Mouse (Mus musculus) embryonic facial prominence, embryonic 15.5 days (tissue): ENCODE results near the gene Cbx5. TPM values are rescaled to one million over a fixed set of nuclear protein-coding genes. Genes with fewer than 3 reads are reported as not detected.
A peak's percentile ranks its signal among the peaks of the same experiment; 100 is the strongest.

Experiments used
- ATAC-seq: fragments of 200-750 bp; cut with Nextera tagmentation; 2 replicates; pipeline ENCODE4 v1.8.0; 2017; ENCODE audit warnings: low read depth, moderate TSS enrichment; ENCODE audit not compliant: insufficient number of reproducible peaks, low FRiP score, low TSS enrichment
- H3K27ac ChIP-seq: fragments of 300-500 bp; sonication (generic); replicated peaks from 2 replicates; pipeline ENCODE4 v1.5.1; 2015; ENCODE audit warnings: mild to moderate bottlenecking, inconsistent platforms
- H3K27me3 ChIP-seq: fragments of 300-500 bp; sonication (generic); 2 replicates; pipeline ENCODE4 v1.6.1; 2015; ENCODE audit warnings: inconsistent platforms
- H3K36me3 ChIP-seq: fragments of 300-500 bp; sonication (generic); 2 replicates; pipeline ENCODE4 v1.6.1; 2015; ENCODE audit warnings: mild to moderate bottlenecking, inconsistent platforms
- H3K4me1 ChIP-seq: fragments of 300-500 bp; sonication (generic); 2 replicates; pipeline ENCODE4 v1.6.1; 2015; ENCODE audit warnings: inconsistent platforms
- H3K4me2 ChIP-seq: fragments of 300-500 bp; sonication (generic); replicated peaks from 2 replicates; pipeline ENCODE4 v1.6.1; 2015; ENCODE audit warnings: mild to moderate bottlenecking, inconsistent platforms
- H3K4me3 ChIP-seq: fragments of 300-500 bp; sonication (generic); replicated peaks from 2 replicates; pipeline ENCODE4 v1.5.1; 2015; ENCODE audit warnings: mild to moderate bottlenecking, inconsistent platforms
- H3K9ac ChIP-seq: fragments of 300-500 bp; sonication (generic); 2 replicates; pipeline ENCODE4 v1.6.1; 2015; ENCODE audit warnings: inconsistent platforms
- H3K9me3 ChIP-seq: fragments of 300-500 bp; sonication (generic); replicated peaks from 2 replicates; pipeline ENCODE4 v1.6.1; 2016; ENCODE audit warnings: inconsistent platforms
- WGBS: fragments of 180-500 bp; shearing (Covaris S2); methylation state at CpG from one replicate; pipeline ENCODE4 v1.1.7; 2015; 5-methylcytosine and 5-hydroxymethylcytosine counted together
- polyA plus RNA-seq: library from polyadenylated mRNA; unstranded; fragments of >200 nt; fragmentation: Nextera tagmentation; extraction: Ambion mirVana; gene quantifications from 2 replicates; pipeline ENCODE4 v1.2.1, GENCODE M21; 2015

Gene Cbx5
- polyA plus RNA-seq, 1 experiment from 2014 or later, result 84.3 TPM

- peaks cover 93% of the 10 kb centered on the region for H3K27me3 ChIP-seq
- H3K4me1 ChIP-seq, result peaks cover 33% of the 10 kb centered on the region
- no peaks in the 10 kb centered on the region for H3K36me3 ChIP-seq
- peak overlapping the region; percentile 55 for H3K27ac ChIP-seq
- peak overlapping the region; percentile 48 for H3K4me3 ChIP-seq
- WGBS, result 6% methylated on average over 26 of the region's 26 CpGs
- H3K9ac ChIP-seq, result no peak overlapping the region
- H3K9me3 ChIP-seq, result no peaks in the 10 kb centered on the region
- peak overlapping the region; percentile 80 for H3K4me2 ChIP-seq
- ATAC-seq, result 0 out of 2 replicates have a peak, but pooled peaks have one; percentile 26
Measured at GRCm38 (mm10) chr15:103169612-103170315, 69.9 kb downstream of the Cbx5 start.

GRCm38 (mm10) chr15:103168801-103169611, 70.6 kb downstream of the Cbx5 start:
- peaks cover 91% of the 10 kb centered on the region for H3K27me3 ChIP-seq

GRCm38 (mm10) chr15:103167786-103168185, 71.8 kb downstream of the Cbx5 start:
- Histone ChIP-seq H3K4me3 (no peak overlapping the region), H3K27ac (no peak overlapping the region), H3K4me2 (no peak overlapping the region), H3K9me3 (no peaks in the 10 kb centered on the region), H3K36me3 (no peaks in the 10 kb centered on the region), H3K27me3 (peaks cover 79% of the 10 kb centered on the region), H3K4me1 (peaks cover 39% of the 10 kb centered on the region), H3K9ac (no peak overlapping the region)
- ATAC-seq, result no peak
- 13% methylated on average over 3 of the region's 3 CpGs for WGBS

More at GRCm38 (mm10) chr15:103168801-103169611, 70.6 kb downstream of the Cbx5 start:
- H3K9me3 ChIP-seq, result no peaks in the 10 kb centered on the region
- WGBS, result 1% methylated on average over 63 of the region's 63 CpGs
- 0 out of 2 replicates have a peak overlapping the region, but pooled peaks have one; percentile 2 for H3K9ac ChIP-seq
- no peaks in the 10 kb centered on the region for H3K36me3 ChIP-seq
- H3K4me3 ChIP-seq, result peak overlapping the region; percentile 48
- no peak for ATAC-seq
- H3K27ac ChIP-seq, result peak overlapping the region; percentile 55; the same call in 1 of the 2 replicates
- H3K4me2 ChIP-seq, result peak overlapping the region; percentile 80
- peaks cover 33% of the 10 kb centered on the region for H3K4me1 ChIP-seq

- 28% methylated on average over 6 of the region's 6 CpGs for WGBS
Measured at GRCm38 (mm10) chr15:103167042-103167615, 72.5 kb downstream of the Cbx5 start, which contains the start of gene Smug1. Gene Smug1, minus strand, starts transcription at chr15:103167092.

GRCm38 (mm10) chr15:103165924-103166323, 73.7 kb downstream of the Cbx5 start:
- Histone ChIP-seq H3K4me3 (no peak overlapping the region), H3K36me3 (no peaks in the 10 kb centered on the region), H3K27me3 (peaks cover 60% of the 10 kb centered on the region), H3K27ac (no peak overlapping the region), H3K4me1 (peaks cover 41% of the 10 kb centered on the region), H3K9ac (no peak overlapping the region), H3K4me2 (no peak overlapping the region), H3K9me3 (no peaks in the 10 kb centered on the region)
- 39% methylated on average over 5 of the region's 5 CpGs for WGBS
- ATAC-seq, result no peak

More at GRCm38 (mm10) chr15:103167042-103167615, 72.5 kb downstream of the Cbx5 start, which contains the start of gene Smug1:
- H3K9ac ChIP-seq, result no peak within 1 kb of the TSS
- H3K27ac ChIP-seq, result no peak within 1 kb of the TSS
- no peaks in the 10 kb centered on the region for H3K36me3 ChIP-seq
- H3K9me3 ChIP-seq, result no peaks in the 10 kb centered on the region
- H3K4me3 ChIP-seq, result no peak within 1 kb of the TSS
- H3K27me3 ChIP-seq, result peaks cover 72% of the 10 kb centered on the region
- H3K4me2 ChIP-seq, result no peak within 1 kb of the TSS
- H3K4me1 ChIP-seq, result peaks cover 45% of the 10 kb centered on the region
- no peak for ATAC-seq

- Histone ChIP-seq H3K36me3 (no peaks in the 10 kb centered on the region), H3K27me3 (peaks cover 55% of the 10 kb centered on the region), H3K9ac (no peak overlapping the region), H3K9me3 (no peaks in the 10 kb centered on the region), H3K4me3 (no peak overlapping the region), H3K4me1 (peaks cover 39% of the 10 kb centered on the region), H3K4me2 (no peak overlapping the region), H3K27ac (no peak overlapping the region)
- WGBS, result 1% methylated on average over 13 of the region's 13 CpGs
- ATAC-seq, result no peak
Measured at GRCm38 (mm10) chr15:103165379-103165778, 74.2 kb downstream of the Cbx5 start.

GRCm38 (mm10) chr15:103163182-103163919, 76.3 kb downstream of the Cbx5 start:
- Histone ChIP-seq H3K27me3 (peaks cover 35% of the 10 kb centered on the region), H3K4me2 (peak overlapping the region; percentile 76), H3K4me1 (peaks cover 21% of the 10 kb centered on the region), H3K4me3 (peak overlapping the region; percentile 90), H3K36me3 (no peaks in the 10 kb centered on the region), H3K27ac (no peak overlapping the region), H3K9ac (peak overlapping the region; percentile 53), H3K9me3 (no peaks in the 10 kb centered on the region)
- ATAC-seq, result peak; percentile 81
- WGBS, result 6% methylated on average over 25 of the region's 25 CpGs

GRCm38 (mm10) chr15:103157585-103157984, 82.0 kb downstream of the Cbx5 start:
- ATAC-seq, result no peak
- WGBS, result 69% methylated on average over 10 of the region's 10 CpGs
- no peak overlapping the region for H3K9ac ChIP-seq

GRCm38 (mm10) chr15:103156890-103157289, 82.7 kb downstream of the Cbx5 start:
- peak; percentile 27; the same call in 1 of the 2 replicates for ATAC-seq
- WGBS, result 50% methylated on average over 7 of the region's 7 CpGs

More at GRCm38 (mm10) chr15:103157585-103157984, 82.0 kb downstream of the Cbx5 start:
- Histone ChIP-seq H3K36me3 (0 out of 2 replicates have a peak, but pooled peaks cover 5% of the 10 kb centered on the region), H3K4me1 (peaks cover 10% of the 10 kb centered on the region), H3K9me3 (no peaks in the 10 kb centered on the region), H3K4me2 (no peak overlapping the region), H3K27ac (no peak overlapping the region), H3K4me3 (no peak overlapping the region), H3K27me3 (peaks cover 14% of the 10 kb centered on the region)

More at GRCm38 (mm10) chr15:103156890-103157289, 82.7 kb downstream of the Cbx5 start:
- peaks cover 14% of the 10 kb centered on the region for H3K27me3 ChIP-seq
- H3K27ac ChIP-seq, result no peak overlapping the region
- no peak overlapping the region for H3K9ac ChIP-seq
- no peak overlapping the region for H3K4me2 ChIP-seq
- no peaks in the 10 kb centered on the region for H3K9me3 ChIP-seq
- no peak overlapping the region for H3K4me3 ChIP-seq
- H3K4me1 ChIP-seq, result peaks cover 4% of the 10 kb centered on the region; the same call in 1 of the 2 replicates
- 0 out of 2 replicates have a peak, but pooled peaks cover 5% of the 10 kb centered on the region for H3K36me3 ChIP-seq
